Mouse (Mus musculus) liver, embryonic 14.5 days (tissue): Measurements from ENCODE around the gene Egfl7. TPM values are rescaled to one million over a fixed set of nuclear protein-coding genes. Genes with fewer than 3 reads are reported as not detected.

ENCODE experiments used
- ATAC-seq: fragments of 200-750 bp; cut with Nextera tagmentation; 2 replicates; pipeline ENCODE4 v1.8.0; 2017; ENCODE audit warnings: moderate number of reproducible peaks, mild to moderate bottlenecking, moderate library complexity; ENCODE audit not compliant: insufficient read depth
- DNase-seq, 3 experiments: peaks; one replicate each; pipeline ENCODE4 v3.0.0-alpha.2; 2012 to 2013; ENCODE audit warnings: low read depth in 3 of 3, low spot score in 3 of 3
- H3K27ac ChIP-seq: fragments of 300-500 bp; sonication (generic); 2 replicates; pipeline ENCODE4 v1.5.1; 2014; ENCODE audit warnings: moderate library complexity, mild to moderate bottlenecking, control low read depth, inconsistent platforms
- H3K27me3 ChIP-seq: fragments of 300-500 bp; sonication (generic); 2 replicates; pipeline ENCODE4 v1.6.1; 2014; ENCODE audit warnings: mild to moderate bottlenecking, low read length, moderate library complexity; ENCODE audit not compliant: control insufficient read depth, insufficient read depth
- H3K36me3 ChIP-seq: fragments of 300-500 bp; sonication (generic); replicated peaks from 2 replicates; pipeline ENCODE4 v1.6.1; 2014; ENCODE audit warnings: low read depth; ENCODE audit not compliant: control insufficient read depth, insufficient read depth
- H3K4me1 ChIP-seq, 2 experiments: fragments of 200-500 bp in 1 of 2; fragments of 300-500 bp in 1 of 2; sonication (generic) in 1 of 2; replicated peaks; 2 replicates each; pipeline ENCODE4 v1.6.1; 2012 to 2014; ENCODE audit warnings: antibody characterized with exemption in 1 of 2, inconsistent platforms in 1 of 2, low read length in 1 of 2; ENCODE audit not compliant: control insufficient read depth in 2 of 2, insufficient read depth in 2 of 2
- H3K4me2 ChIP-seq: fragments of 300-500 bp; sonication (generic); 2 replicates; pipeline ENCODE4 v1.6.1; 2014; ENCODE audit warnings: low read depth, mild to moderate bottlenecking, control low read depth, moderate library complexity
- H3K4me3 ChIP-seq, 2 experiments: fragments of 200-500 bp in 1 of 2; fragments of 300-500 bp in 1 of 2; sonication (generic) in 1 of 2; 2 replicates each; pipeline ENCODE4 v1.5.1; 2012 to 2014; ENCODE audit warnings: low read depth in 2 of 2, low read length in 2 of 2, mild to moderate bottlenecking in 2 of 2, control low read depth in 1 of 2, inconsistent platforms in 1 of 2, moderate library complexity in 1 of 2; ENCODE audit not compliant: insufficient read depth in 1 of 2
- H3K9ac ChIP-seq: fragments of 300-500 bp; sonication (generic); replicated peaks from 2 replicates; pipeline ENCODE4 v1.6.1; 2014; ENCODE audit warnings: mild to moderate bottlenecking, control low read depth, moderate library complexity
- H3K9me3 ChIP-seq: fragments of 300-500 bp; sonication (generic); 2 replicates; pipeline ENCODE4 v1.6.1; 2016; ENCODE audit warnings: low read length, mixed read lengths; ENCODE audit not compliant: control insufficient read depth
- CTCF ChIP-seq: IDR thresholded peaks from 2 replicates; pipeline ENCODE4 v1.5.1; 2016; ENCODE audit warnings: antibody characterized with exemption, low read depth, control low read depth
- EP300 ChIP-seq: IDR thresholded peaks from 2 replicates; pipeline ENCODE4 v1.6.1; 2016; ENCODE audit warnings: antibody characterized with exemption, low read depth
- WGBS: fragments of 180-500 bp; shearing (Covaris S2); extraction: QIAGEN DNeasy Blood & Tissue Kit; methylation state at CpG from one replicate; pipeline ENCODE4 v1.1.7; 2014; ENCODE audit not compliant: insufficient replicate concordance; 5-methylcytosine and 5-hydroxymethylcytosine counted together
- polyA plus RNA-seq, 2 experiments: library from polyadenylated mRNA; depleted of rRNA in 1 of 2; stranded (reverse) in 1 of 2; unstranded in 1 of 2; fragments of >200 nt; fragmentation: Nextera tagmentation in 1 of 2; extraction: Ambion mirVana in 1 of 2; gene quantifications; 2 replicates each; pipeline versions ENCODE4 v1.2.1 to v1.2.3; 2012 to 2014

Egfl7 gene
- polyA plus RNA-seq, 2 experiments: 47.6 to 68.0 TPM

DNA sequence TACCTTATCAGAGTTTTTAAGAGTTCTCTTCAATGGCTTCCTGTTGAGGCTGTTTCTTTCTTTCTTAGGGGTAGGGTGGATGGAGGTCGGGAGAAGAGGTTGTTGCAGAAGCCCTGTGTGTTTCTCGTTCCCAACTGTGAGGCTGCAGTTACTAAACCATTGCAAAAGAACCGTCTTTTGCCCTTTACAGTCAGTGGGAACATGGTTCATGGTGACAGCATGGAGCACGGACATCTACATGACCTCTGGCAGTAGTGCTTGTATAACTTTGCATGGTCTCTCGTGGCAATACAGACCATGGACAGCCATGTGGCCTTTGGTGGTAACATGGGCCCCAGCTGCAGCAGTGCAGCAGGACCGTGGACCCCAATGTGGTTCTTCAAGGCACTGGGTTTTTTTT is 37.5 kb downstream of the Egfl7 start:
- Histone ChIP-seq H3K36me3 (no peaks in the 10 kb centered on the region), H3K27me3 (no peaks in the 10 kb centered on the region), H3K27ac (no peak overlapping the region), H3K4me3 (no peak overlapping the region), H3K9ac (no peak overlapping the region), H3K4me1 (no peaks in the 10 kb centered on the region), H3K9me3 (no peaks in the 10 kb centered on the region), H3K4me2 (no peak overlapping the region)
- 48% methylated on average over 6 of the region's 6 CpGs for WGBS
- DNase-seq (no peak), ATAC-seq (no peak)
- no peak for TF ChIP-seq EP300
- TF ChIP-seq CTCF: no peak

DNA sequence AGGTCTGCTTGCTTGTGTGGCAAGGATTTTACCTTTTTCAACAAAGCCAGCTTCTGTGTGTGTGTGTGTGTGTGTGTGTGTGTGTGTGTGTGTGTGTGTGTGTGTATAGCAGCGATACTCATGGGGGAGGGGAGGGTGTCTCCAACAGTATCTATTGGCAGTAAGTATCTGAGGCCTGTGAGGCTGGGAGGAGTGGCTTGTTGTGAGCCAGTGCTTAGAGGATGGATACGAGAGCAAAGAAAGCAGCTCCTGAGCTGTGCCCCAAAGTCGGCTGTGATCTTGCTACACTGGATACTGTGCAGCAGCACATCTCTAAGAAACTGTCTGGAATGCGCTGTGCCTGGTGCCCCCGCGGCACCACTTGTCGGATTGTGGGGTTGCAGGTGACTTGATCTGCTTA is 38.1 kb downstream of the Egfl7 start:
- Histone ChIP-seq H3K27me3 (no peaks in the 10 kb centered on the region), H3K9me3 (no peaks in the 10 kb centered on the region), H3K9ac (no peak overlapping the region), H3K36me3 (no peaks in the 10 kb centered on the region), H3K4me3 (no peak overlapping the region), H3K27ac (no peak overlapping the region), H3K4me1 (no peaks in the 10 kb centered on the region), H3K4me2 (no peak overlapping the region)
- TF ChIP-seq CTCF (no peak), EP300 (no peak)
- ATAC-seq: no peak
- DNase-seq: no peak
- WGBS: 58% methylated on average over 7 of the region's 7 CpGs

- no peaks in the 10 kb centered on the region for H3K9me3 ChIP-seq
- H3K36me3 ChIP-seq: no peaks in the 10 kb centered on the region
- H3K4me2 ChIP-seq: no peak overlapping the region
- H3K4me1 ChIP-seq: no peaks in the 10 kb centered on the region
- TF ChIP-seq EP300 (no peak), CTCF (no peak)
- no peak for ATAC-seq
- H3K27me3 ChIP-seq: no peaks in the 10 kb centered on the region
- no peak overlapping the region for H3K4me3 ChIP-seq
- H3K9ac ChIP-seq: no peak overlapping the region
- WGBS: 54% methylated on average over 2 of the region's 2 CpGs
- DNase-seq: no peak
- no peak overlapping the region for H3K27ac ChIP-seq
Measured at GRCm38 (mm10) chr2:26621246-26621645, 41.4 kb downstream of the Egfl7 start.

- Histone ChIP-seq H3K9me3 (no peaks in the 10 kb centered on the region), H3K27me3 (peaks cover 4% of the 10 kb centered on the region), H3K4me2 (no peak overlapping the region), H3K4me3 (no peak overlapping the region), H3K9ac (no peak overlapping the region), H3K27ac (no peak overlapping the region), H3K36me3 (no peaks in the 10 kb centered on the region), H3K4me1 (no peaks in the 10 kb centered on the region)
- no peak for DNase-seq
- ATAC-seq: no peak
- WGBS: 42% methylated on average over 5 of the region's 5 CpGs
- TF ChIP-seq CTCF (no peak), EP300 (no peak)
Measured at GRCm38 (mm10) chr2:26622984-26623383, 43.2 kb downstream of the Egfl7 start.

GRCm38 (mm10) chr2:26625419-26625818 is 45.6 kb downstream of the Egfl7 start:
- H3K9ac ChIP-seq: no peak overlapping the region
- peaks cover 12% of the 10 kb centered on the region for H3K27me3 ChIP-seq
- ATAC-seq: no peak
- WGBS: 39% methylated on average over 3 of the region's 3 CpGs
- TF ChIP-seq CTCF (no peak), EP300 (no peak)
- no peaks in the 10 kb centered on the region for H3K4me1 ChIP-seq
- H3K36me3 ChIP-seq: no peaks in the 10 kb centered on the region
- H3K4me2 ChIP-seq: no peak overlapping the region
- H3K4me3 ChIP-seq: no peak overlapping the region
- DNase-seq: no peak
- no peaks in the 10 kb centered on the region for H3K9me3 ChIP-seq
- H3K27ac ChIP-seq: no peak overlapping the region

GRCm38 (mm10) chr2:26626081-26626480 is 46.3 kb downstream of the Egfl7 start:
- Histone ChIP-seq H3K36me3 (no peaks in the 10 kb centered on the region), H3K27ac (no peak overlapping the region), H3K9me3 (no peaks in the 10 kb centered on the region), H3K9ac (no peak overlapping the region), H3K4me1 (no peaks in the 10 kb centered on the region), H3K27me3 (peaks cover 12% of the 10 kb centered on the region), H3K4me2 (no peak overlapping the region), H3K4me3 (no peak overlapping the region)
- TF ChIP-seq CTCF (no peak; the same call in 1 of the 2 replicates), EP300 (no peak)
- DNase-seq (no peak), ATAC-seq (no peak)
- 48% methylated on average over 3 of the region's 3 CpGs for WGBS
